In the genomic region with DNA sequence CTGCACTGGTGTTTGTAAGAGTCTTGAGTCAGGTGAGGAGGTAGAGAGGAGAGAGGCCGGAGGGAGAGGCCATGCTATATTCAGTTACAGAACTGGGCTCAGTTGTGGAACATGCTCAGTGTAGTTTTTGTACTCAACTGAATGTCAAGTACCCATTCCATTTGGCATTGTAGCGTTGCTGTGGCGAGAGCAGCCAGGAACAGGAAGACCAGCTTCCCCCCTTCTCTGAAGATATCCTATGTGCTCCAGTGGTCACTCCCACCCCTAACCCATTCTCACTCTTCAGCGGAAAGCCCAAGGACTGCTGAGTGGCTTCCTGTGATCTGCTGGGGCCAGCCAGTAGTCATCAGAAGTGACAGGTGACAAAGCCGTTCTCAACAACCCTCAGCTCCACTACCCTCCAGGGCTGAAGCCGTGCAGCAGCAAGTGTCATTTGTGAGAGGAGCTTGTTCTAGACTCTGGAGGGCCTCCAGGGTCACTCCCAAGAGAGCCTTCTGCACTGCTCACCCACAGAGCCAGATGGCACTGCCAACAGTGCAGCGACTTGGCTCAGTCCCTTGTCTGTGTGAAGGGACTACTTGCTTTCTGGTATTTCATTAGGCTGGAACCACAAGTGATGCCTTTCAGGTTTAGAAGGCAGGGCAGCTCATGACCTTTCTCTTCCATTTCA, we compare ENCODE assay signal across 9 mouse cellular contexts.
A peak's percentile ranks its signal among the peaks of the same experiment; 100 is the strongest.
DNase-seq lines count a peak whose midpoint lies in the region; ATAC-seq and TF ChIP-seq lines count a peak whose summit lies in the region.
"Had no signal": no experiment of that assay in that cellular context is flagged by ENCODE, and none has a peak within 500 bp of the region (broad histone marks: within the 10 kb centered on the region; RNA-seq: fewer than 3 reads in every experiment).

No protein-coding gene starts in this region.

- peak overlapping the region; percentile 68 for H3K27ac ChIP-seq in cortical plate, adult 2 months (ENCODE audit: insufficient read depth, low read length)
- peak overlapping the region; percentile 77 for H3K27ac ChIP-seq in layer of hippocampus, adult 2 months
- H3K27ac ChIP-seq: liver, embryonic 14.5 days had no signal

- H3K4me1 ChIP-seq in cortical plate, adult 2 months (ENCODE audit: control insufficient read depth, insufficient read depth, low read length) = no peaks in the 10 kb centered on the region; the same call in 1 of the 2 replicates

- TF ChIP-seq POLR2A in cortical plate, adult 2 months (IDR thresholded peaks at IDR 0.05; ENCODE audit: extremely low read depth, insufficient read depth, low read length) = no peak

- no peak for DNase-seq in frontal cortex, postnatal 36 days (ENCODE audit: low spot score in 2 of 2)
- DNase-seq in layer of hippocampus, adult 2 months (ENCODE audit: low spot score in 2 of 2) = peak; percentile 40 to 44
- no peak for DNase-seq in ovary, postnatal 10 days (ENCODE audit: low spot score)
- DNase-seq in B cell, adult 2 months = no peak
- DNase-seq in spleen, adult 18-20 months = no peak

- peak; percentile 76 for ATAC-seq in frontal cortex, adult (ENCODE audit: low TSS enrichment)
- peak; percentile 63 for ATAC-seq in CD4-positive, CD25-positive, alpha-beta regulatory T cell, adult 4 months

- H3K4me3 ChIP-seq in cortical plate, adult 2 months (ENCODE audit: insufficient read depth, low read length) = no peak overlapping the region
- H3K4me3 ChIP-seq in layer of hippocampus, adult 2 months = no peak overlapping the region

- TF ChIP-seq CTCF in cortical plate, adult 2 months (IDR thresholded peaks at IDR 0.05; ENCODE audit: extremely low read depth, insufficient read depth, low read length) = no peak
- TF ChIP-seq CTCF in layer of hippocampus, adult 2 months (conservative IDR thresholded peaks at IDR 0.05) = peak; percentile 41

Comparison
In these comparisons a context has a peak if more than half of its experiments do, and no peak if none do; other contexts are left out.
1. DNase-seq: peak in layer of hippocampus, adult 2 months (2 of 2); none in frontal cortex, postnatal 36 days (0 of 2), ovary, postnatal 10 days (single experiment), B cell, adult 2 months (0 of 2) and spleen, adult 18-20 months (0 of 2).